Mouse (Mus musculus): ENCODE measurements at regions not wholly inside any gene's neighbourhood (a gene's known extent, or its start where the extent isn't known, plus 50 kb on each side); places are given as distances from the start of the nearest gene placed in this dataset.
A peak's percentile ranks its signal among the peaks of the same experiment; 100 is the strongest.

GRCm38 (mm10) chr10:56962096-56962807, 523.9 kb upstream of the Hsf2 start:
- Histone ChIP-seq H3K4me3 (ENCODE audit: control insufficient read depth in 1 of 2, insufficient read depth in 1 of 2, low read depth in 2 of 2, low read length in 2 of 2) (no peak overlapping the region), H3K36me3 (ENCODE audit: control insufficient read depth in 1 of 2, insufficient read depth in 2 of 2, low read length in 2 of 2) (no peaks in the 10 kb centered on the region), H3K9me3 (replicated peaks; ENCODE audit: insufficient read depth, low read length) (no peaks in the 10 kb centered on the region), H3K9ac (ENCODE audit: control insufficient read depth, low read depth, low read length, poor library complexity, severe bottlenecking) (no peak overlapping the region), H3K4me1 (ENCODE audit: control insufficient read depth in 1 of 2, insufficient read depth in 2 of 2, low read length in 2 of 2) (no peaks in the 10 kb centered on the region), H3K27ac (ENCODE audit: control insufficient read depth, low read depth, low read length) (no peak overlapping the region), H3K79me2 (ENCODE audit: control insufficient read depth, insufficient read depth, low read length, poor library complexity) (no peaks in the 10 kb centered on the region), H3K27me3 (ENCODE audit: control insufficient read depth in 1 of 2, insufficient read depth in 2 of 2, low read length in 2 of 2) (no peaks in the 10 kb centered on the region)
- DNase-seq (ENCODE audit: low read depth, low spot score): no peak
- TF ChIP-seq NRF1 (IDR thresholded peaks at IDR 0.05; ENCODE audit: insufficient read depth, low read depth, low read length, poor library complexity, severe bottlenecking): no peak
- TF ChIP-seq SMC3 (IDR thresholded peaks at IDR 0.05; ENCODE audit: low read depth, low read length): no peak
- TF ChIP-seq USF2 (IDR thresholded peaks at IDR 0.05; ENCODE audit: borderline replicate concordance in 1 of 2, insufficient read depth in 1 of 2, low read depth in 1 of 2, low read length in 2 of 2): no peak
- TF ChIP-seq NELFE (IDR thresholded peaks at IDR 0.05; ENCODE audit: low read depth, low read length): no peak

GRCm38 (mm10) chr10:56963215-56963614, 523.0 kb upstream of the Hsf2 start:
- no peak overlapping the region for H3K27ac ChIP-seq (ENCODE audit: control insufficient read depth, low read depth, low read length)
- peak; percentile 1 for DNase-seq (ENCODE audit: low read depth, low spot score)
- no peaks in the 10 kb centered on the region for H3K79me2 ChIP-seq (ENCODE audit: control insufficient read depth, insufficient read depth, low read length, poor library complexity)
- no peaks in the 10 kb centered on the region for H3K4me1 ChIP-seq (ENCODE audit: control insufficient read depth in 1 of 2, insufficient read depth in 2 of 2, low read length in 2 of 2)
- no peak overlapping the region for H3K9ac ChIP-seq (ENCODE audit: control insufficient read depth, low read depth, low read length, poor library complexity, severe bottlenecking)
- H3K9me3 ChIP-seq (replicated peaks; ENCODE audit: insufficient read depth, low read length): no peaks in the 10 kb centered on the region
- no peak overlapping the region for H3K4me3 ChIP-seq (ENCODE audit: control insufficient read depth in 1 of 2, insufficient read depth in 1 of 2, low read depth in 2 of 2, low read length in 2 of 2)
- no peaks in the 10 kb centered on the region for H3K27me3 ChIP-seq (ENCODE audit: control insufficient read depth in 1 of 2, insufficient read depth in 2 of 2, low read length in 2 of 2)
- H3K36me3 ChIP-seq (ENCODE audit: control insufficient read depth in 1 of 2, insufficient read depth in 2 of 2, low read length in 2 of 2): no peaks in the 10 kb centered on the region
- no peak for TF ChIP-seq RCOR1 (IDR thresholded peaks at IDR 0.05; ENCODE audit: low read depth, low read length)
- TF ChIP-seq MAX (IDR thresholded peaks at IDR 0.05; ENCODE audit: low read length): no peak
- no peak for TF ChIP-seq ETS1 (IDR thresholded peaks at IDR 0.05; ENCODE audit: low read depth, low read length)
- no peak for TF ChIP-seq E2F4 (IDR thresholded peaks at IDR 0.05; ENCODE audit: borderline replicate concordance, low read depth, low read length)
- TF ChIP-seq ZC3H11A (IDR thresholded peaks at IDR 0.05; ENCODE audit: low read depth, low read length): no peak
- TF ChIP-seq POLR2AphosphoS2 (IDR thresholded peaks at IDR 0.05; ENCODE audit: low read length): no peak
- TF ChIP-seq ELF1 (IDR thresholded peaks at IDR 0.05; ENCODE audit: low read depth, low read length): no peak
- no peak for TF ChIP-seq TAL1 (IDR thresholded peaks at IDR 0.05; ENCODE audit: low read length)
- no peak for TF ChIP-seq NELFE (IDR thresholded peaks at IDR 0.05; ENCODE audit: low read depth, low read length)
- no peak for TF ChIP-seq TCF12 (IDR thresholded peaks at IDR 0.05; ENCODE audit: low read depth, low read length)

GRCm38 (mm10) chr10:56968913-56969312, 517.3 kb upstream of the Hsf2 start:
- no peak for TF ChIP-seq EP300 (IDR thresholded peaks at IDR 0.05; ENCODE audit: low read depth in 1 of 2, low read length in 2 of 2)
- no peak for TF ChIP-seq ZKSCAN1 (IDR thresholded peaks at IDR 0.05; ENCODE audit: low read depth, low read length)
- no peak for TF ChIP-seq CHD2 (IDR thresholded peaks at IDR 0.05; ENCODE audit: low read length)
- no peak for TF ChIP-seq HCFC1 (IDR thresholded peaks at IDR 0.05; ENCODE audit: low read depth, low read length)
- TF ChIP-seq MEF2A (IDR thresholded peaks at IDR 0.05; ENCODE audit: extremely low read depth, insufficient replicate concordance, low read depth, low read length, poor library complexity, severe bottlenecking): no peak
- no peak for TF ChIP-seq JUND (IDR thresholded peaks at IDR 0.05; ENCODE audit: low read depth, low read length)
- H3K79me2 ChIP-seq (ENCODE audit: control insufficient read depth, insufficient read depth, low read length, poor library complexity): no peaks in the 10 kb centered on the region

More at GRCm38 (mm10) chr10:56968913-56969312, 517.3 kb upstream of the Hsf2 start:
- Histone ChIP-seq H3K36me3 (ENCODE audit: control insufficient read depth in 1 of 2, insufficient read depth in 2 of 2, low read length in 2 of 2) (no peaks in the 10 kb centered on the region), H3K9me3 (replicated peaks; ENCODE audit: insufficient read depth, low read length) (no peaks in the 10 kb centered on the region), H3K27ac (ENCODE audit: control insufficient read depth, low read depth, low read length) (no peak overlapping the region), H3K27me3 (ENCODE audit: control insufficient read depth in 1 of 2, insufficient read depth in 2 of 2, low read length in 2 of 2) (no peaks in the 10 kb centered on the region), H3K4me1 (ENCODE audit: control insufficient read depth in 1 of 2, insufficient read depth in 2 of 2, low read length in 2 of 2) (no peaks in the 10 kb centered on the region), H3K9ac (ENCODE audit: control insufficient read depth, low read depth, low read length, poor library complexity, severe bottlenecking) (no peak overlapping the region), H3K4me3 (ENCODE audit: control insufficient read depth in 1 of 2, insufficient read depth in 1 of 2, low read depth in 2 of 2, low read length in 2 of 2) (no peak overlapping the region)
- no peak for DNase-seq (ENCODE audit: low read depth, low spot score)
